ENCODE assay signal across 8 mouse cellular contexts in genomic region chr15:86228186-86228585, GRCm38 (mm10). TPM values are rescaled to one million over a fixed set of nuclear protein-coding genes. Genes with fewer than 3 reads are reported as not detected.
DNase-seq lines count a peak whose midpoint lies in the region; ATAC-seq lines count a peak whose summit lies in the region.

No protein-coding gene starts in this region.

- no peak overlapping the region for H3K27ac ChIP-seq in forebrain, embryonic 10.5 days
- H3K27ac ChIP-seq in forebrain, embryonic 16.5 days (ENCODE audit: low read length): no peak overlapping the region
- H3K27ac ChIP-seq in macrophage: peak overlapping the region; percentile 41

- no peaks in the 10 kb centered on the region for H3K27me3 ChIP-seq in forebrain, embryonic 10.5 days (ENCODE audit: poor library complexity, severe bottlenecking)
- H3K27me3 ChIP-seq in forebrain, embryonic 16.5 days (replicated peaks; ENCODE audit: control insufficient read depth, insufficient read depth, low read length): no peaks in the 10 kb centered on the region

- no peak overlapping the region for H3K9ac ChIP-seq in forebrain, embryonic 16.5 days (replicated peaks; ENCODE audit: low read depth, low read length)

- ATAC-seq in forebrain, embryonic 16.5 days: no peak

- H3K4me2 ChIP-seq in forebrain, embryonic 16.5 days (ENCODE audit: low read length): no peak overlapping the region

- peaks cover 4% of the 10 kb centered on the region for H3K36me3 ChIP-seq in forebrain, embryonic 10.5 days (replicated peaks)
- no peaks in the 10 kb centered on the region for H3K36me3 ChIP-seq in forebrain, embryonic 16.5 days (ENCODE audit: control insufficient read depth, insufficient read depth)
- no peaks in the 10 kb centered on the region for H3K36me3 ChIP-seq in macrophage (ENCODE audit: inconsistent target)

- WGBS in forebrain, embryonic 10.5 days: 47% methylated on average over 3 of the region's 3 CpGs
- WGBS in forebrain, embryonic 16.5 days: 45% methylated on average over 3 of the region's 3 CpGs
- WGBS in macrophage (ENCODE audit: missing documents): 33% methylated on average over 3 of the region's 3 CpGs

- peaks cover 3% of the 10 kb centered on the region; the same call in 1 of the 2 replicates for H3K9me3 ChIP-seq in forebrain, embryonic 10.5 days
- H3K9me3 ChIP-seq in forebrain, embryonic 16.5 days (ENCODE audit: control insufficient read depth, low read length): no peaks in the 10 kb centered on the region

- H3K4me1 ChIP-seq in forebrain, embryonic 10.5 days: no peaks in the 10 kb centered on the region
- H3K4me1 ChIP-seq in forebrain, embryonic 16.5 days (replicated peaks; ENCODE audit: control insufficient read depth, insufficient read depth, low read length): peaks cover 6% of the 10 kb centered on the region

- H3K4me3 ChIP-seq in forebrain, embryonic 10.5 days: no peak overlapping the region
- no peak overlapping the region for H3K4me3 ChIP-seq in forebrain, embryonic 16.5 days (replicated peaks; ENCODE audit: low read length)
- H3K4me3 ChIP-seq in macrophage (ENCODE audit: inconsistent target): no peak overlapping the region

- peak; percentile 35 for DNase-seq in forebrain, embryonic 10.5 days (ENCODE audit: extremely low spot score, low spot score)
- peak; percentile 22 for DNase-seq in right cerebral cortex, postnatal 4 days
- DNase-seq in right cerebral cortex, postnatal 36 days (ENCODE audit: low spot score in 2 of 2): no peak
- peak; percentile 66 to 75 for DNase-seq in cerebellum, postnatal 25 days
- peak; percentile 71 for DNase-seq in induced T-regulatory cell, adult 2 months (ENCODE audit: low read depth)
- DNase-seq in right cerebral cortex, postnatal 10 days (ENCODE audit: low spot score in 2 of 2): no peak

- H3K79me2 ChIP-seq in macrophage (ENCODE audit: inconsistent target): peaks cover 82% of the 10 kb centered on the region

RNA-seq across cellular contexts. Expression of gene Tbc1d22a, which starts 13.9 kb away (rescaled TPM):
- 9.5 and 10.8 TPM in 2 replicates for polyA plus RNA-seq in forebrain, embryonic 10.5 days (2016; fragmentation: Nextera tagmentation; extraction: Ambion mirVana)
- 11.6 and 13.4 TPM in 2 replicates for polyA plus RNA-seq in forebrain, embryonic 16.5 days (2015; fragmentation: Nextera tagmentation; extraction: Ambion mirVana)
- 100 to 1,000 TPM in 22 of 26 experiments, 10 to 100 TPM in 4; 49.2 to 243 (median 149) TPM for total RNA-seq in macrophage (2018; cell fraction: chromatin; rRNA removed)
- total RNA-seq in macrophage (2018; cell fraction: cytosol; rRNA removed): 10 to 100 TPM; 47.8 to 85.0 (median 62.8) TPM
- 100 to 1,000 TPM in 11 of 26 experiments, 10 to 100 TPM in 15; 41.2 to 234 (median 79.2) TPM for total RNA-seq in macrophage (2018; cell fraction: nucleus; rRNA removed)
- polyA plus RNA-seq in macrophage (2018): 49.5 to 60.9 TPM (median 57.9 TPM) in 3 replicates

RNA-seq across cellular contexts. Expression of gene Cerk, which starts 42.2 kb away (rescaled TPM):
- polyA plus RNA-seq in forebrain, embryonic 10.5 days (2016; fragmentation: Nextera tagmentation; extraction: Ambion mirVana): 10.7 and 10.9 TPM in 2 replicates
- polyA plus RNA-seq in forebrain, embryonic 16.5 days (2015; fragmentation: Nextera tagmentation; extraction: Ambion mirVana): 23.4 and 23.8 TPM in 2 replicates
- 100 to 1,000 TPM in 22 of 26 experiments, 10 to 100 TPM in 4; 29.9 to 512 (median 265) TPM for total RNA-seq in macrophage (2018; cell fraction: chromatin; rRNA removed)
- 100 to 1,000 TPM in 23 of 26 experiments, 10 to 100 TPM in 3; 62.0 to 216 (median 136) TPM for total RNA-seq in macrophage (2018; cell fraction: cytosol; rRNA removed)
- 100 to 1,000 TPM in 22 of 26 experiments, 10 to 100 TPM in 4; 50.0 to 412 (median 210) TPM for total RNA-seq in macrophage (2018; cell fraction: nucleus; rRNA removed)
- 118 to 148 TPM (median 141 TPM) in 3 replicates for polyA plus RNA-seq in macrophage (2018)

Comparison
In these comparisons a context has a peak if more than half of its experiments do, and no peak if none do; other contexts are left out.
1. DNase-seq: peak in forebrain, embryonic 10.5 days (single experiment), right cerebral cortex, postnatal 4 days (single experiment), cerebellum, postnatal 25 days (2 of 2) and induced T-regulatory cell, adult 2 months (single experiment); none in right cerebral cortex, postnatal 36 days (0 of 2) and right cerebral cortex, postnatal 10 days (0 of 2).